Mouse (Mus musculus): ENCODE data around the gene Prdm11. TPM values are rescaled to one million over a fixed set of nuclear protein-coding genes. Genes with fewer than 3 reads are reported as not detected.

The Prdm11 gene
- polyA plus RNA-seq, 1 experiment from 2014 or later, result 4.1 TPM

DNA sequence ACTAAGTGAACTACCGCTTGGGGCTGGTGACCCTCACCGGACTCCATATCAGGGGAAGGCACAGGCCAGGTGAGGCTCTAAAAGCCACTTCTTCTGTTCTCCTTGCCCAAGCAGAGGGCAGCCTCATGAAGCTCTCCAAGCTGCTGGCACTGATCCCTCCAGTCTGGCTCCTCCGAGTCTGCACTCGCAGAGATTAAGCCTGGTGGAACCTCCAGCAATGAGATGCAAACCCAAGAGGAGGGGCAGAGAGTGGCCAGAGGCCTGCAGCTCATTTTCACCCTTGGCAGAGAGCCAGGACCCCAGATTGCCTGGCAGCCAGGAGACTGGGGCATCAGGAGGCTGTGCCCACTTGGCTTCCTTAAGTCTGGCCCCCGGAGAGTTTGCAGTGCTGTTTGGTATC, 27.1 kb downstream of the Prdm11 start:
- WGBS, result 60% methylated on average over 5 of the region's 5 CpGs
- no peaks in the 10 kb centered on the region for H3K36me3 ChIP-seq
- H3K4me3 ChIP-seq, result no peak overlapping the region
- no peak overlapping the region for H3K9ac ChIP-seq
- H3K4me1 ChIP-seq (replicated peaks), result peaks cover 25% of the 10 kb centered on the region
- no peaks in the 10 kb centered on the region for H3K27me3 ChIP-seq
- ATAC-seq (ENCODE audit: low FRiP score, low read depth), result no peak
- H3K9me3 ChIP-seq, result no peaks in the 10 kb centered on the region
- no peak overlapping the region for H3K27ac ChIP-seq (replicated peaks)
- H3K4me2 ChIP-seq, result no peak overlapping the region

GRCm38 (mm10) chr2:93017151-93017550, 28.8 kb downstream of the Prdm11 start:
- no peak for ATAC-seq (ENCODE audit: low FRiP score, low read depth)
- H3K4me3 ChIP-seq, result no peak overlapping the region
- H3K27ac ChIP-seq (replicated peaks), result no peak overlapping the region
- no peaks in the 10 kb centered on the region for H3K9me3 ChIP-seq
- H3K36me3 ChIP-seq, result peaks cover 4% of the 10 kb centered on the region; the same call in 1 of the 2 replicates
- no peak overlapping the region for H3K9ac ChIP-seq
- no peak overlapping the region for H3K4me2 ChIP-seq
- WGBS, result 87% methylated on average over 8 of the region's 8 CpGs
- H3K27me3 ChIP-seq, result no peaks in the 10 kb centered on the region
- peaks cover 26% of the 10 kb centered on the region for H3K4me1 ChIP-seq (replicated peaks)

DNA sequence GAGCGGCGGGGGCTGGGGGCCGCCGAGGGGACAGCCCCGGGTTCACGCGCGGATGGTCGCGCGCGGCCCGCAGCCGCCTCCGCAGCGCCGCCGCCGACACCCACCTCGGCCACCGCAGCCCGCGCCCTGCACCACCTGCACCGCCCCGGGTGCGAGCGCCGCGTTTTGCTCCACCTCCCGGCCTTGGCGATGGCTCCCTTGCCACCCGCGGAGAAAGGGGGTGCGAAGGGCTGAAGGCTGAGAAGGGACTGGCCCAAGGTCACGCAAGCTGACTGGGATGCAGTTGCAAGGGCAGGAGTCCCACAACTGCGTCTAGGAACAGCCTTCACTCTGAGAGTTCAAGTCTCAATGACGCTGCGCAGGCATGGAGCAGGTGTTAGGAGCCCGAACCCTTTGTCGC, 30.9 kb downstream of the Prdm11 start:
- peak overlapping the region; percentile 70 for H3K9ac ChIP-seq
- no peaks in the 10 kb centered on the region for H3K9me3 ChIP-seq
- 2% methylated on average over 36 of the region's 40 CpGs for WGBS
- peak overlapping the region; percentile 98 for H3K4me2 ChIP-seq
- H3K36me3 ChIP-seq, result peaks cover 6% of the 10 kb centered on the region; the same call in 1 of the 2 replicates
- peak overlapping the region; percentile 73 for H3K27ac ChIP-seq (replicated peaks)
- ATAC-seq (ENCODE audit: low FRiP score, low read depth), result peak; percentile 24
- H3K27me3 ChIP-seq, result no peaks in the 10 kb centered on the region
- peaks cover 26% of the 10 kb centered on the region for H3K4me1 ChIP-seq (replicated peaks)
- peak overlapping the region; percentile 55 for H3K4me3 ChIP-seq

GRCm38 (mm10) chr2:93014093-93014937, 31.7 kb downstream of the Prdm11 start:
- ATAC-seq (ENCODE audit: low FRiP score, low read depth), result peak; percentile 81
- Histone ChIP-seq H3K4me2 (peak overlapping the region; percentile 98), H3K36me3 (peaks cover 6% of the 10 kb centered on the region; the same call in 1 of the 2 replicates), H3K9ac (peak overlapping the region; percentile 70), H3K9me3 (no peaks in the 10 kb centered on the region), H3K4me1 (replicated peaks) (peaks cover 26% of the 10 kb centered on the region), H3K4me3 (peak overlapping the region; percentile 55), H3K27ac (replicated peaks) (peak overlapping the region; percentile 73), H3K27me3 (no peaks in the 10 kb centered on the region)
- WGBS, result 4% methylated on average over 27 of the region's 50 CpGs

- Histone ChIP-seq H3K4me2 (peak overlapping the region; percentile 98), H3K4me3 (no peak overlapping the region), H3K27ac (replicated peaks) (peak overlapping the region; percentile 73), H3K9ac (0 out of 2 replicates have a peak overlapping the region, but pooled peaks have one; percentile 70), H3K4me1 (replicated peaks) (peaks cover 19% of the 10 kb centered on the region), H3K27me3 (no peaks in the 10 kb centered on the region), H3K9me3 (no peaks in the 10 kb centered on the region), H3K36me3 (peaks cover 6% of the 10 kb centered on the region; the same call in 1 of the 2 replicates)
- ATAC-seq (ENCODE audit: low FRiP score, low read depth), result peak; percentile 24; the same call in 1 of the 2 replicates
- 66% methylated on average over 8 of the region's 8 CpGs for WGBS
Measured at GRCm38 (mm10) chr2:93013415-93014092, 32.4 kb downstream of the Prdm11 start.

DNA sequence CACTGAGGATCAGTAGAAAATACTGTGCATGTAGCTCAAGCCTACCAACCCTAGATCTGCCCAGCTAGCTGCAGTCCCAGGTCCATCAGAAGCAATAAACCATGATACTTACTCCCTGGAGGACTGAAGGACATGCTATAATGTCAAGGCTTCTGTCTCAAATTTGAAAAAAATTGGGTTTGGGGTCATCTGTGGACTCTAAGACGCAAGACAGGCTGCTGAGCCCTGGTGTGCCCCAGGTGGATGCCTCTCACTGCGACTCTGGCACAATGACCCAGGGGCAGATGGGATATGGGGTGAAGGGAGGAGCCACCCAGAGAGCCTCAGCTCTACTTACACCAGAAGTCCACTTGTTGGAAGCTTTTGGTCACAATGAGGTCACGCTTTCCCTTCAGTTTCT, 33.0 kb downstream of the Prdm11 start:
- ATAC-seq (ENCODE audit: low FRiP score, low read depth), result no peak

GRCm38 (mm10) chr2:93011933-93012332, 34.0 kb downstream of the Prdm11 start:
- no peak overlapping the region for H3K27ac ChIP-seq (replicated peaks)
- H3K4me2 ChIP-seq, result no peak overlapping the region
- H3K4me3 ChIP-seq, result no peak overlapping the region
- H3K4me1 ChIP-seq (replicated peaks), result peaks cover 19% of the 10 kb centered on the region
- H3K9ac ChIP-seq, result no peak overlapping the region
- H3K36me3 ChIP-seq, result peaks cover 10% of the 10 kb centered on the region; the same call in 1 of the 2 replicates
- H3K9me3 ChIP-seq, result no peaks in the 10 kb centered on the region
- ATAC-seq (ENCODE audit: low FRiP score, low read depth), result no peak
- H3K27me3 ChIP-seq, result no peaks in the 10 kb centered on the region
- WGBS, result 91% methylated on average over 9 of the region's 9 CpGs

More for the DNA sequence above, 33.0 kb downstream of the Prdm11 start:
- Histone ChIP-seq H3K9me3 (no peaks in the 10 kb centered on the region), H3K4me3 (no peak overlapping the region), H3K27me3 (no peaks in the 10 kb centered on the region), H3K36me3 (peaks cover 10% of the 10 kb centered on the region; the same call in 1 of the 2 replicates), H3K27ac (replicated peaks) (no peak overlapping the region), H3K4me2 (no peak overlapping the region), H3K4me1 (replicated peaks) (peaks cover 19% of the 10 kb centered on the region), H3K9ac (no peak overlapping the region)
- WGBS, result 97% methylated on average over 3 of the region's 3 CpGs

DNA sequence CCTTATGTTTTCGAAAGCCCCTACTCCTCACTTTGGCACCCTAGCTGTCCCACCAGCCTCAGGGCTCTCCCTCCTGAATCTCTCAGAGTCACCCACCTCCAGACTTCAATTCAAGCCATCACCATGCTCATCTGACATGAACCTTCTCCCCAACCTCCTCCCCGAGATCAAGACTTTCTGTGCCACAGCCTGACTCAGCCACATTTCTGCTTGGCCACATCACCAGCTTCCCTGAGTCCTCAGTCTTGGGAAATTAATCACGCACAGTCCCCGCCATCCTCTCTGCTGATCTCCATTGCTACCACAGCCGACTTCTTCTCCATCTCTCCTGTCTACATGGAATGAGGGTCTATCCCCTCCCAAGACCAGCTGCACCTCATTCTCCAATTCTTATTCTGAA, 34.5 kb downstream of the Prdm11 start:
- 97% methylated on average over 5 of the region's 5 CpGs for WGBS
- H3K9ac ChIP-seq, result no peak overlapping the region
- H3K4me1 ChIP-seq (replicated peaks), result peaks cover 19% of the 10 kb centered on the region
- no peak for ATAC-seq (ENCODE audit: low FRiP score, low read depth)
- H3K27me3 ChIP-seq, result no peaks in the 10 kb centered on the region
- no peaks in the 10 kb centered on the region for H3K9me3 ChIP-seq
- no peak overlapping the region for H3K4me2 ChIP-seq
- H3K4me3 ChIP-seq, result no peak overlapping the region
- no peak overlapping the region for H3K27ac ChIP-seq (replicated peaks)
- H3K36me3 ChIP-seq, result peaks cover 10% of the 10 kb centered on the region; the same call in 1 of the 2 replicates

DNA sequence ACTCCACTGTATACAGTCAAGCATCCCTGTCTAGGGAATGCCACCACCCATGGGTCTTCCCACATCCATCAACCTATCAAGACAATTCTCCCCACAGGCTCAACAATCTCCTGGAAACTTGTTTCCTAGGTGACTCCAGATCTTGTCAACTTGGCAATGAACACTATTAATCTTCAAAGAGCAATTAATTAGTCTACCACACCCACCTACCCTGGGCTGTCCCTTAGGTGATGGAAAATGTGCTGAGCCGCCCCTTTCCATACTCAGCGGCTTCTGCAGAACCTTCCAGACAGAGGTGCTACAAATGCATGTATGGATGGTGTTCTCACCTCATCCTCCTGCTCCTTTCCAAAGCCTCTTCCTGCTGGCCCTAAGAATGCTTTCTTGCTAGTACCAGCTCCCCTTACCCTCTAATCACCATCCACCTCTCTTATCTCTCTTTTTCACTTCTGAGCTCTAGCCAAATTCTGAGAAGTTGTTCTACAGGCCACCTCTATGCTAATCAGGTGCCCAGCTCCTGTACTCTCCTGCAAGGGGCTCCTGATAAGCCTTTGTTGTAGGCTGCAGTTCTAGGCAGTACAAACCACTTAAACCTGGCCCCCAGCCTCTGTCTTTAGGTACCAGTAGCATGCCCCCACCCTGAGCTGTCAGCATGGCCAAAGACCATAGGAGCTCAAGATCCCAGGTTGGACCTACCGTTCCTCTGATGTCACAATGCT, 37.8 kb downstream of the Prdm11 start:
- WGBS, result 94% methylated on average over 3 of the region's 3 CpGs
- H3K36me3 ChIP-seq, result peaks cover 10% of the 10 kb centered on the region; the same call in 1 of the 2 replicates
- no peak overlapping the region for H3K4me3 ChIP-seq
- no peaks in the 10 kb centered on the region for H3K9me3 ChIP-seq
- no peak overlapping the region for H3K27ac ChIP-seq (replicated peaks)
- H3K9ac ChIP-seq, result no peak overlapping the region
- no peak for ATAC-seq (ENCODE audit: low FRiP score, low read depth)
- no peaks in the 10 kb centered on the region for H3K27me3 ChIP-seq
- H3K4me2 ChIP-seq, result no peak overlapping the region
- no peaks in the 10 kb centered on the region for H3K4me1 ChIP-seq (replicated peaks)

DNA sequence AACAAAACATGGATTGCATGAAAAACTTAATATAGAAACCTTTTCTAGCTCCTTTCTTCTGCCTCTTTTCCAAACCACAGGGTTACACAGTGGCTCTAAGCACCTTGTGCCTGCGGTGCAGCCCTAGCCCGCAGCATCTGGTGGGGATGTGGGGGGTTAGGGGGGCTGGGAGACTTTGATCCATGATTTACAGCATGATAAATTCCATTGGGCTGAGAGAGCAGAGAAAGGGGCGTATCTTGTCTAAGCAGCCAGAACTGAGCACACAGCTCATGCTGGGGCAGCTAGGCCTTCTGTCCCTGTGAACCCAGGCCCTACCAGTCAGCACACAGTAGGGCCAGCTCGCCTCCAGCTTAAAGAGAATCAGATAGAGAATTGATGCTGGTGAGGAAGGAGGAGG, 40.9 kb downstream of the Prdm11 start:
- H3K4me1 ChIP-seq (replicated peaks), result no peaks in the 10 kb centered on the region
- no peak overlapping the region for H3K4me3 ChIP-seq
- 76% methylated on average over 4 of the region's 4 CpGs for WGBS
- H3K9me3 ChIP-seq, result no peaks in the 10 kb centered on the region
- 0 out of 2 replicates have a peak, but pooled peaks cover 5% of the 10 kb centered on the region for H3K36me3 ChIP-seq
- no peak overlapping the region for H3K4me2 ChIP-seq
- ATAC-seq (ENCODE audit: low FRiP score, low read depth), result no peak
- H3K9ac ChIP-seq, result no peak overlapping the region
- H3K27ac ChIP-seq (replicated peaks), result no peak overlapping the region
- H3K27me3 ChIP-seq, result no peaks in the 10 kb centered on the region

- H3K9ac ChIP-seq, result no peak overlapping the region
- no peak for ATAC-seq (ENCODE audit: low FRiP score, low read depth)
- no peaks in the 10 kb centered on the region; the same call in 1 of the 2 replicates for H3K9me3 ChIP-seq
- H3K4me1 ChIP-seq (replicated peaks), result peaks cover 18% of the 10 kb centered on the region
- H3K36me3 ChIP-seq, result 0 out of 2 replicates have a peak, but pooled peaks cover 5% of the 10 kb centered on the region
- no peak overlapping the region for H3K27ac ChIP-seq (replicated peaks)
- WGBS, result 94% methylated on average over 5 of the region's 5 CpGs
- H3K4me2 ChIP-seq, result no peak overlapping the region
- H3K27me3 ChIP-seq, result no peaks in the 10 kb centered on the region
- no peak overlapping the region for H3K4me3 ChIP-seq
Measured at GRCm38 (mm10) chr2:92991976-92992375, 54.0 kb downstream of the Prdm11 start.

All from hindbrain, embryonic 15.5 days (tissue).